Mouse (Mus musculus) embryo, embryonic 10.5 days (tissue): ENCODE results near the gene Dixdc1.
"Not testable (repeated sequence)": the region's sequence is repeated elsewhere in the genome, so short reads cannot be mapped to it uniquely, and the experiment has no call there.

ENCODE experiments used
- DNase-seq: peaks from one replicate; pipeline ENCODE4 v3.0.0-alpha.2; 2015; ENCODE audit warnings: low spot score

Dixdc1 gene

DNA sequence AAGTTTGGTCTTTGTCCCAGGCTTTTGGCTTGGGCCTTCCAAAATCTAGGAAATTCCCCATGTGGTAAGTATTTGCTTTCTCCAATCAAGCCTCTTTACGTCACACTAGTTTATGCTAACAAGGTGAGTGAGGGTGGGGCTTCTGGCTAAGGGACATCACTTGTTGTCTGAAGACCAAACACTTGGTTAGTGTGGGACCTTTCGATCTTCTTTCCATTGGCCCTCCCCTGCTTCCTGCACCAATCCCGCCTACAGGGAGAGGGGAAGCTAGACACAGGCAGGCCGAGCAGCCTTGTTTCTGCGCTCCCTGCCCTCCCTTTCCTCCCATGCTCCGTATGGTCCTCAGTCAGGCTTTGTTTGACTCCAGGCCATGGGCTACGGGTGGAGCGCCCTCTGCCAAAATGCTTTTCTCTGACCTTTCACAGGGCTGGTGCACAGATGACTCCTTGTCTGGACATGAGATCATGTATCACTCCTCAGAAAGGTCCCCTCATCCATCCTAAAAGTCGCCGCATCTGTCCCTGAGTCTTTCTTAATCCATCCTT, 92.4 kb downstream of the Dixdc1 start:
- no peak for DNase-seq

DNA sequence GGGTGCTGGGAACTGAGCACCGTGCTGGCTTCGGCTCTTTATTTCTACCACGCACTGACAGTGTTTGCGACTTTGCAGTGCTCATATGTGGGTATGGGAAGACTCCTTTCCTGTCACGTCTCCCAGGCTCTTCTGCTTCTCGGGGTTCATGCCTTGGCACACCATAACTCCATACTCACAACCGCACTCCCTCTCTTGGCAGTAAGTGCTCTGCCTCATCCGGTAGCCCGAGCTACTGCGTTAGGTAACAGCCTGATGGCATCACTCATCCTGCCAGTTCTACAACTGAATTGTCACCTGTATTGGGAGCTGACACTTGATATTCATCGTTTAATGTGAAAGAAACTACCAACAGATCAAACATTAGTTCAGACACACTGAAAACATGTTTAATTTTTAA, 105.0 kb downstream of the Dixdc1 start:
- DNase-seq, result no peak

DNA sequence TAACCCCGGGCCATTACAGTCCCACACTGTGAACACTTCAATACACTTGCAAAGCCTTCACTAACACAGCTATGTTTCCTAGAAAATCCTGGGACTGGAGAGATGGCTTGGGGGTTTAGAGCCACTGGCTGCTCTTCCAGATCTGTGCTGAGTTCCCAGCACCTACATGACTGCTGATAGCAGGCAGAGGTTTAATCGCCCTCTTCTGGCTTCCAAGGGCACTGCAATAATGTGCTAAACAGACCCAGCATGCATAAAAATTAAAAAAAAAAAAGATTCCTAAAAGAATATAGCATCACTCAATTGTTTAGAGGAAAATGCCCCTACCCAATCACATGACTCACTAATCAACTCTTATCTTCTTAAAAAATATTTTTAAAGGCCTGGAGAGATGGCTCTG, 106.3 kb downstream of the Dixdc1 start:
- peak; percentile 38 for DNase-seq

DNA sequence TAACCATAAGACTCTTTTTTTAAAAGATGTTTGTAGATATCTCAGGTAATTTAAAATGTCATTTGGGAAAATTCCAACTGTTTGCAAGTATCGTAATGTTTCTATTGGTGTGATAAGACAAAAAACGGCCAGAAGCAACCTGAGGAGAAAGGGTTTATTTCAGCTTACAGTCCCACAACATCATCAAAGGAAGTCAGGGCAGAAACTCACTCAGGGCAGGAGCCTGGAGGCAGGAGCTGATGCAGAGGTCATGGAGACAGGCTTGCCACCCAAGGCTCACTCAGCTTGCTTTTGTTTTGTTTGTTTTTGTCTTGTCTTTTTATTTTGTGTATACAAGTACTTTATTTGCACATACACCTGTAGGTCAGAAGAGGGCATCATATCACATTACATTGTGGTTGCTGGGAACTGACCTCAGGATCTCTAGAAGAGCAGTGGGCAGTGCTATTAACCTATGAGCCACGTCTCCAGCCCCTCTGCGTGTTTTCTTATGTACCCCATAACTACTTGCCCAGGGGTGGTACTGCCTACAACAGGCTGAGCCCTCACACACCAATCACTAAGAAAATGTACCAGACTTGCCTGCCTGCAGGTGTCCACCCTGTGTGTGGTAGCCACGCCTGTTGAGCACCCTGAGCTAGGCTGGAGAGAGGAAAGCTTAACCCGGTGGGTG, 107.2 kb downstream of the Dixdc1 start:
- no peak for DNase-seq

DNA sequence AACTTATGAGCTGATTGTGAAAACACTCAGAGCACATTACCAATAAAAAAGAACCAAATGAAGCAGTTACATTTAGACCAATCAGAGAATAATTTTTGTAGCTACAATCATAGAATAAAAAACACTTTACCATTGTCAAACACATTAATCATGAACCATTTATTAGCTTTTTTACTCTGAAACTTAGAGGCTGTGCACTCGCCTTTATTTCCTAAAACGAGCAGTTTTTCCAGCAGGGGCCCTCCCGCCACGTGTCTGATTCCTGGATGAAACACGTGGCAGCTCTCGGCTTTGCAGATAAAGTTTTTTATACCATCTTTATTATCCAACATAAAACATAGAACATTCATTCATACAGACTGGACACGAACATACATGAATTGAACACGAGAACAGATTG, 108.4 kb downstream of the Dixdc1 start:
- DNase-seq, result not testable (repeated sequence)

DNA sequence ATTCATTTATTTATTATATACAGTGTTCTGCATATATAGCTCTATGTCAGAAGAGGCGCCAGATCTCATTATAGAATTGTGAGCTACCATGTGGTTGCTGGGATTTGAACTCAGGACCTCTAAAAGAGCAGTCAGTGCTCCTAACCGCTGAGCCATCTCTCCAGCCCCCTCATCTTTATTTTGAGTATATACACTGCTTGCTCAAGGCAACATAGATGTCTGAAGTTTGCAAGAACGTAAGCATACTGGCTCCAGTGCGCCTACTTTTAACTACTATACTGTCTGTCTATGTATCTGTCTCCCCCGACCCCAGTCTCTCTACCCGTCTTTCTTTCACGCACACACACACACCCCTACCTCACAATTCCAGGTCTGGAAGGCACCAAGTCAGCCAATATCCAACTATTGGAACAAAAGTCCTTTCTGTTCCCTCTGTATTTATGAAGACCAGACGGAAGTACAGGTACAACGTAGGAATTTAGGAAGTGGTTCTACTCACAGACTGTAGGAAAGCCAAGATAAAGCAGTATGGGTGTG, 121.5 kb downstream of the Dixdc1 start:
- no peak for DNase-seq

DNA sequence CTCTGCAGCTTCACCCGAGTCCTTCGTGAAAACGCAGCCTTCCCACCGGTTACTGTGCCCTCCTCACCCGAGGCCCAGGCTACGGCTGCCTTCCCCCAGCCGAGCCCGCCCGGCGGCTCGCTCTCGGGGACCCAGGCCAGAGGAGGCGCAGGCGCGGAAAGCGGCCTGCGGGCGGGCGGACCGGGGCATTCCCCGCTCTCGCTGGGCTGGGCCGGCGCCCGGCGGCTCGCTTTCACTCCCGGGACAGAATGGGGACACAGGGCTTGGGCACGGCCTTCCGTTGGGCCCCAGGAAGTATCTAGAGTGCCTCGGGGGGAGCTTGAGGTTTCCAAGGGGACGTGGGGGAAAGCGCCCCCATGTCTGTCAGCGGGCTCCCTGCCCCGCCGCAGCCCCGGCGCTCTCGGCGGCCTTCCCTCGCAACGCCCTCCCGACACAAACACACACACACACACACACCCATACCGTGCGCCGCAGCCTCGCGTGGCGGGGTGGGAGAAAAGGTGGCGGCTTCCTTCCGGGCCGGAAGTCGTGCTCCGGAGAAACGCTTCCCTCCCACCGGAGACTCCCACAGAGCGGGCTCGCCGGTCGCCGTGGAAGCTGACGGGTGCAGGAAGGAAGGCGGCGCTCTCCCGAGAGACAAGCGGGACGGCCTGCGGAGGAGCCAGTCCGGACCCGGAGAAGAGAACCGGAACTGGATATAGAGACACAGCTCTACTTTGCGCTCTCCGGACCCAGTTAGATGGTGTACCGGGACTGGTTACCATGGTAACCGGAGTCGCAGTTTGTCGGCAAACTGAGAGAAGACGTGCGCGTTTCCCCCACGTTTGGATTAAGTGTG, 122.3 kb downstream of the Dixdc1 start, which contains the start of the genes Pih1d2 and Nkapd1:
Pih1d2 (plus strand) TSS at position 556 of the 838 bp plus-strand sequence.
Nkapd1 (minus strand) TSS at position 699 of the 838 bp plus-strand sequence.
- peak; percentile 95 for DNase-seq

DNA sequence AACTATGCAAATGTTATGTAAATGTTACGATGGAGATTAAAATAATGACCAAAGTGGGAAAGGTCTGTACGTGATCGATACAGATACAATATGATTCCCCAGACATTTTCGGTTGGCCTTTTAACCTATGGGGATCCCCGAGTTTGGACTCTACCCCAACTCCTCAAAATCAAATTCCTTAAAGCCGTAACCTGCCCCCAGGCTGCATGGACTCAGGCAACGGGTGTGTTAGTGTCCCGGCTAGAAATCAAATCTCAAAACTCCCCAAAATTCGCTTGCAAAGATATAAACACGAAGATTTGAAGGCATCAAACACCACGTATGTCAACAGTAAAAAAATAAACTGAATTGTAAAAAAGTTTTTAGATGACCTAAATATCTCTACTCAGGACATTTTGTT, 123.2 kb downstream of the Dixdc1 start:
- no peak for DNase-seq
